Mouse (Mus musculus): ENCODE data around the gene Capza1. TPM values are rescaled to one million over a fixed set of nuclear protein-coding genes. Genes with fewer than 3 reads are reported as not detected.

Capza1 gene
- polyA plus RNA-seq, 1 experiment from 2014 or later = 207 TPM

- Histone ChIP-seq H3K27me3 (replicated peaks; ENCODE audit: control insufficient read depth, insufficient read depth, low read length) (no peaks in the 10 kb centered on the region), H3K9ac (ENCODE audit: low read length) (peak overlapping the region; percentile 96), H3K36me3 (ENCODE audit: control insufficient read depth, insufficient read depth, low read length) (peaks cover 10% of the 10 kb centered on the region; the same call in 1 of the 2 replicates), H3K4me3 (ENCODE audit: low read depth, low read length) (peak overlapping the region; percentile 98), H3K4me2 (ENCODE audit: low read length) (peak overlapping the region; percentile 72), H3K4me1 (ENCODE audit: control insufficient read depth, insufficient read depth, low read length) (peaks cover 18% of the 10 kb centered on the region), H3K27ac (ENCODE audit: low read depth, low read length) (peak overlapping the region; percentile 94), H3K9me3 (replicated peaks; ENCODE audit: control insufficient read depth, low read length) (no peaks in the 10 kb centered on the region)
- DNase-seq (ENCODE audit: low spot score) = no peak
- WGBS = under 1% methylated on average over 12 of the region's 12 CpGs
- ATAC-seq = peak; percentile 8
These were observed 1.1 kb upstream of the Capza1 start for GRCm38 (mm10) chr3:104865341-104865788.

GRCm38 (mm10) chr3:104864651-104865340 lies 491 bp upstream of the Capza1 start:
- peak; percentile 94 for ATAC-seq
- H3K4me2 ChIP-seq (ENCODE audit: low read length) = peak overlapping the region; percentile 72
- H3K4me1 ChIP-seq (ENCODE audit: control insufficient read depth, insufficient read depth, low read length) = peaks cover 18% of the 10 kb centered on the region
- no peaks in the 10 kb centered on the region for H3K27me3 ChIP-seq (replicated peaks; ENCODE audit: control insufficient read depth, insufficient read depth, low read length)
- peak; percentile 91 for DNase-seq (ENCODE audit: low spot score)
- H3K9me3 ChIP-seq (replicated peaks; ENCODE audit: control insufficient read depth, low read length) = no peaks in the 10 kb centered on the region
- H3K4me3 ChIP-seq (ENCODE audit: low read depth, low read length) = peak overlapping the region; percentile 98
- peak overlapping the region; percentile 96 for H3K9ac ChIP-seq (ENCODE audit: low read length)
- under 1% methylated on average over 48 of the region's 48 CpGs for WGBS
- peak overlapping the region; percentile 94 for H3K27ac ChIP-seq (ENCODE audit: low read depth, low read length)
- H3K36me3 ChIP-seq (ENCODE audit: control insufficient read depth, insufficient read depth, low read length) = peaks cover 9% of the 10 kb centered on the region; the same call in 1 of the 2 replicates

GRCm38 (mm10) chr3:104858560-104858959 lies 5.7 kb downstream of the Capza1 start:
- ATAC-seq = no peak
- H3K27ac ChIP-seq (ENCODE audit: low read depth, low read length) = no peak overlapping the region
- H3K4me1 ChIP-seq (ENCODE audit: control insufficient read depth, insufficient read depth, low read length) = peaks cover 7% of the 10 kb centered on the region
- no peaks in the 10 kb centered on the region for H3K36me3 ChIP-seq (ENCODE audit: control insufficient read depth, insufficient read depth, low read length)
- WGBS = 100% methylated on average over 1 of the region's 1 CpGs
- DNase-seq (ENCODE audit: low spot score) = no peak
- H3K4me2 ChIP-seq (ENCODE audit: low read length) = no peak overlapping the region
- H3K27me3 ChIP-seq (replicated peaks; ENCODE audit: control insufficient read depth, insufficient read depth, low read length) = no peaks in the 10 kb centered on the region
- H3K4me3 ChIP-seq (ENCODE audit: low read depth, low read length) = no peak overlapping the region
- H3K9ac ChIP-seq (ENCODE audit: low read length) = no peak overlapping the region
- H3K9me3 ChIP-seq (replicated peaks; ENCODE audit: control insufficient read depth, low read length) = no peaks in the 10 kb centered on the region

- DNase-seq (ENCODE audit: low spot score) (no peak), ATAC-seq (no peak)
- no peaks in the 10 kb centered on the region for H3K9me3 ChIP-seq (replicated peaks; ENCODE audit: control insufficient read depth, low read length)
- 83% methylated on average over 1 of the region's 1 CpGs for WGBS
- H3K9ac ChIP-seq (ENCODE audit: low read length) = no peak overlapping the region
- H3K4me1 ChIP-seq (ENCODE audit: control insufficient read depth, insufficient read depth, low read length) = no peaks in the 10 kb centered on the region
- no peaks in the 10 kb centered on the region for H3K27me3 ChIP-seq (replicated peaks; ENCODE audit: control insufficient read depth, insufficient read depth, low read length)
- no peak overlapping the region for H3K4me2 ChIP-seq (ENCODE audit: low read length)
- no peak overlapping the region for H3K27ac ChIP-seq (ENCODE audit: low read depth, low read length)
- no peaks in the 10 kb centered on the region for H3K36me3 ChIP-seq (ENCODE audit: control insufficient read depth, insufficient read depth, low read length)
- no peak overlapping the region for H3K4me3 ChIP-seq (ENCODE audit: low read depth, low read length)
These were observed 8.2 kb downstream of the Capza1 start for GRCm38 (mm10) chr3:104856106-104856505.

GRCm38 (mm10) chr3:104854866-104855265 lies 9.4 kb downstream of the Capza1 start:
- Histone ChIP-seq H3K9ac (ENCODE audit: low read length) (no peak overlapping the region), H3K4me2 (ENCODE audit: low read length) (no peak overlapping the region), H3K9me3 (replicated peaks; ENCODE audit: control insufficient read depth, low read length) (no peaks in the 10 kb centered on the region), H3K27me3 (replicated peaks; ENCODE audit: control insufficient read depth, insufficient read depth, low read length) (no peaks in the 10 kb centered on the region), H3K36me3 (ENCODE audit: control insufficient read depth, insufficient read depth, low read length) (no peaks in the 10 kb centered on the region), H3K27ac (ENCODE audit: low read depth, low read length) (no peak overlapping the region), H3K4me3 (ENCODE audit: low read depth, low read length) (no peak overlapping the region), H3K4me1 (ENCODE audit: control insufficient read depth, insufficient read depth, low read length) (no peaks in the 10 kb centered on the region)
- no peak for ATAC-seq
- no peak for DNase-seq (ENCODE audit: low spot score)

GRCm38 (mm10) chr3:104854465-104854864 lies 9.8 kb downstream of the Capza1 start:
- Histone ChIP-seq H3K9me3 (replicated peaks; ENCODE audit: control insufficient read depth, low read length) (no peaks in the 10 kb centered on the region), H3K4me2 (ENCODE audit: low read length) (no peak overlapping the region), H3K4me3 (ENCODE audit: low read depth, low read length) (no peak overlapping the region), H3K27me3 (replicated peaks; ENCODE audit: control insufficient read depth, insufficient read depth, low read length) (no peaks in the 10 kb centered on the region), H3K27ac (ENCODE audit: low read depth, low read length) (no peak overlapping the region), H3K4me1 (ENCODE audit: control insufficient read depth, insufficient read depth, low read length) (no peaks in the 10 kb centered on the region), H3K36me3 (ENCODE audit: control insufficient read depth, insufficient read depth, low read length) (no peaks in the 10 kb centered on the region), H3K9ac (ENCODE audit: low read length) (no peak overlapping the region)
- DNase-seq (ENCODE audit: low spot score) (no peak), ATAC-seq (no peak)
- 89% methylated on average over 1 of the region's 1 CpGs for WGBS

- 93% methylated on average over 4 of the region's 4 CpGs for WGBS
- Histone ChIP-seq H3K9ac (ENCODE audit: low read length) (no peak overlapping the region), H3K27me3 (replicated peaks; ENCODE audit: control insufficient read depth, insufficient read depth, low read length) (no peaks in the 10 kb centered on the region)
These were observed 17.7 kb downstream of the Capza1 start for GRCm38 (mm10) chr3:104846601-104847000.

GRCm38 (mm10) chr3:104841049-104841448 lies 23.3 kb downstream of the Capza1 start:
- Histone ChIP-seq H3K9ac (ENCODE audit: low read length) (no peak overlapping the region), H3K9me3 (replicated peaks; ENCODE audit: control insufficient read depth, low read length) (no peaks in the 10 kb centered on the region), H3K27ac (ENCODE audit: low read depth, low read length) (no peak overlapping the region), H3K4me3 (ENCODE audit: low read depth, low read length) (no peak overlapping the region), H3K36me3 (ENCODE audit: control insufficient read depth, insufficient read depth, low read length) (peaks cover 62% of the 10 kb centered on the region), H3K4me1 (ENCODE audit: control insufficient read depth, insufficient read depth, low read length) (no peaks in the 10 kb centered on the region), H3K27me3 (replicated peaks; ENCODE audit: control insufficient read depth, insufficient read depth, low read length) (no peaks in the 10 kb centered on the region), H3K4me2 (ENCODE audit: low read length) (no peak overlapping the region)
- DNase-seq (ENCODE audit: low spot score) (no peak), ATAC-seq (no peak)
- WGBS = 98% methylated on average over 5 of the region's 5 CpGs

More at GRCm38 (mm10) chr3:104846601-104847000, 17.7 kb downstream of the Capza1 start:
- no peak for ATAC-seq
- Histone ChIP-seq H3K4me1 (ENCODE audit: control insufficient read depth, insufficient read depth, low read length) (no peaks in the 10 kb centered on the region), H3K36me3 (ENCODE audit: control insufficient read depth, insufficient read depth, low read length) (peaks cover 29% of the 10 kb centered on the region), H3K9me3 (replicated peaks; ENCODE audit: control insufficient read depth, low read length) (no peaks in the 10 kb centered on the region), H3K4me3 (ENCODE audit: low read depth, low read length) (no peak overlapping the region), H3K4me2 (ENCODE audit: low read length) (no peak overlapping the region), H3K27ac (ENCODE audit: low read depth, low read length) (no peak overlapping the region)
- no peak for DNase-seq (ENCODE audit: low spot score)

GRCm38 (mm10) chr3:104835797-104836196 lies 28.5 kb downstream of the Capza1 start:
- H3K36me3 ChIP-seq (ENCODE audit: control insufficient read depth, insufficient read depth, low read length) = peaks cover 69% of the 10 kb centered on the region
- no peaks in the 10 kb centered on the region for H3K9me3 ChIP-seq (replicated peaks; ENCODE audit: control insufficient read depth, low read length)
- 95% methylated on average over 3 of the region's 3 CpGs for WGBS
- no peak for DNase-seq (ENCODE audit: low spot score)
- no peaks in the 10 kb centered on the region for H3K4me1 ChIP-seq (ENCODE audit: control insufficient read depth, insufficient read depth, low read length)
- H3K4me3 ChIP-seq (ENCODE audit: low read depth, low read length) = no peak overlapping the region
- H3K4me2 ChIP-seq (ENCODE audit: low read length) = no peak overlapping the region
- no peak for ATAC-seq
- H3K27me3 ChIP-seq (replicated peaks; ENCODE audit: control insufficient read depth, insufficient read depth, low read length) = no peaks in the 10 kb centered on the region
- no peak overlapping the region for H3K27ac ChIP-seq (ENCODE audit: low read depth, low read length)
- H3K9ac ChIP-seq (ENCODE audit: low read length) = no peak overlapping the region
